ENCODE assay signal across 1 mouse cellular context in the genomic region with DNA sequence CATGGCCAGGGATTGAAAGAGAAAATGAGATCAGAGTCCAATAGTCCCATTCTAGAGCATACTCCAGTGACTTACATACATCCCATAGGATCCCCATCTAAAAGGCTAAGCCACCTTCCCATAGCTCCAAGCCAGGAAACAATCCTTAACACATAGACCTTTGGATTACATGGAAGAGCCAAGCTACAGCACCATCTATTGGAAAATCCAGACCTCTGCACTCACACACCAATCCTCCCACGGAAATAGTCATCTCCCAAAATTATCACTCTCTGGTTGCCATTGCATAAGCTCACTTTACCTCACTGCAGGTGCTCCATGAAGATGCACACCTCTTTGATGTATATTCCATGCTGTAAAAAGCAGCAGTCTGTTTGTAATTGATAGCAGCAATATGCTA.
TF ChIP-seq lines count a peak whose summit lies in the region.

No protein-coding gene starts in this region.

TF ChIP-seq in CH12.LX, 34 proteins besides CTCF, POLR2A, EP300 and RAD21 (continued from another document):
- no peak for TF ChIP-seq CHD1 (IDR thresholded peaks at IDR 0.05; ENCODE audit: low read depth, low read length)
- TF ChIP-seq MEF2A (IDR thresholded peaks at IDR 0.05; ENCODE audit: borderline replicate concordance, low read depth, low read length) = no peak
- no peak for TF ChIP-seq ZKSCAN1 (IDR thresholded peaks at IDR 0.05; ENCODE audit: borderline replicate concordance, low read depth, low read length)
- TF ChIP-seq RCOR1 (conservative IDR thresholded peaks at IDR 0.05; ENCODE audit: low read depth, low read length) = no peak
- no peak for TF ChIP-seq NELFE (IDR thresholded peaks at IDR 0.05; ENCODE audit: low read depth, low read length)
- no peak for TF ChIP-seq ETS1 (conservative IDR thresholded peaks at IDR 0.05; ENCODE audit: low read depth, low read length)
- no peak for TF ChIP-seq MAZ (IDR thresholded peaks at IDR 0.05; ENCODE audit: low read depth, low read length)
- no peak for TF ChIP-seq KAT2A (IDR thresholded peaks at IDR 0.05; ENCODE audit: insufficient replicate concordance, low read length)
- no peak for TF ChIP-seq USF1 (IDR thresholded peaks at IDR 0.05; ENCODE audit: low read depth, low read length)
- no peak for TF ChIP-seq BHLHE40 (IDR thresholded peaks at IDR 0.05; ENCODE audit: low read depth, low read length)
